Mouse (Mus musculus) heart, embryonic 11.5 days (tissue): ENCODE results near the gene Smarca1. TPM values are rescaled to one million over a fixed set of nuclear protein-coding genes. Genes with fewer than 3 reads are reported as not detected.

Source experiments
- ATAC-seq: fragments of 200-750 bp; cut with Nextera tagmentation; replicated peaks from 2 replicates; pipeline ENCODE4 v1.8.0; 2017; ENCODE audit warnings: moderate library complexity; ENCODE audit not compliant: insufficient number of reproducible peaks, low FRiP score, low TSS enrichment
- H3K27ac ChIP-seq: fragments of 300-500 bp; sonication (generic); 2 replicates; pipeline ENCODE4 v1.5.1; 2014; ENCODE audit warnings: mild to moderate bottlenecking, low read depth, low read length
- H3K27me3 ChIP-seq: fragments of 300-500 bp; sonication (generic); 2 replicates; pipeline ENCODE4 v1.6.1; 2014; ENCODE audit warnings: mild to moderate bottlenecking, low read length, mixed read lengths; ENCODE audit not compliant: control insufficient read depth, insufficient read depth
- H3K36me3 ChIP-seq: fragments of 300-500 bp; sonication (generic); 2 replicates; pipeline ENCODE4 v1.6.1; 2014; ENCODE audit warnings: mild to moderate bottlenecking, low read length, moderate library complexity, mixed read lengths; ENCODE audit not compliant: control insufficient read depth, insufficient read depth
- H3K4me1 ChIP-seq: fragments of 300-500 bp; sonication (generic); 2 replicates; pipeline ENCODE4 v1.6.1; 2014; ENCODE audit warnings: low read length; ENCODE audit not compliant: control insufficient read depth, insufficient read depth
- H3K4me2 ChIP-seq: fragments of 300-500 bp; sonication (generic); 2 replicates; pipeline ENCODE4 v1.6.1; 2014; ENCODE audit warnings: mild to moderate bottlenecking, moderate library complexity
- H3K4me3 ChIP-seq: fragments of 300-500 bp; sonication (generic); 2 replicates; pipeline ENCODE4 v1.5.1; 2014; ENCODE audit warnings: low read depth, low read length
- H3K9ac ChIP-seq: fragments of 300-500 bp; sonication (generic); 2 replicates; pipeline ENCODE4 v1.6.1; 2014; ENCODE audit warnings: mild to moderate bottlenecking, low read depth, low read length, moderate library complexity
- H3K9me3 ChIP-seq: fragments of 300-500 bp; sonication (generic); replicated peaks from 2 replicates; pipeline ENCODE4 v1.6.1; 2016; ENCODE audit warnings: low read length; ENCODE audit not compliant: control insufficient read depth
- WGBS: fragments of 180-500 bp; shearing (Covaris S2); extraction: QIAGEN DNeasy Blood & Tissue Kit; methylation state at CpG from one replicate; pipeline ENCODE4 v1.1.7; 2014; ENCODE audit not compliant: insufficient replicate concordance; 5-methylcytosine and 5-hydroxymethylcytosine counted together
- polyA plus RNA-seq: library from polyadenylated mRNA; unstranded; fragments of >200 nt; fragmentation: Nextera tagmentation; extraction: Ambion mirVana; gene quantifications from 2 replicates; pipeline ENCODE4 v1.2.1, GENCODE M21; 2014

The Smarca1 gene
- 26.2 and 28.8 TPM in 2 replicates for polyA plus RNA-seq

DNA sequence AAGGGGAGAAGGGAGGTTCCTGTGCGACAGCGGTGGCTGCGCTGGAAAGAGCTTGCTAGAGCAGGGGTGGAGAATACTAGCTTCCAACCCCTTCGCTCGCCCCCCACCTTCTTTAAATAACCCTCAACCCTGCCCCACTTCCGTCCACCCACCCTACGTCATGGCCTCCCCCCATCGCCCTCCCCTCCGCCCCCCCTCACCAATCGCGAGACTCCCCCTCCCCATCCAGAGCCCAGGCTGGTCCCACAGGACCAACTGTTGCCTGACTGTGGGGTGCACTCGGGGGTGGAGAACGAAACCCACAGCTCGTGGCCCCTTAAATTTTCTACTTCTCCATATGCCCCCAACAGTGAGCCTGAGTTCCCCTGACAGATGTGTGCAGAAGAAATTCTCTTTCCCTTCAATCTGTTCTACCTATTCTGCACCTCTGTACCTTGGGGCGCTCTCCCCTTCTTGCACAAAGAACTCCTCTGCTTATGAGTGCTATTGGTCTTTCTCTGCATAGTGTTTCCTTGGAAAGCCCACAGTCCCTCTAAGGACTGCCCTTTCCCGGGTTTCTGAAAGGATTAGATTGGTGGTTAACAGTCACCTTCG lies at the start of gene Smarca1:
Gene Smarca1, minus strand, starts transcription at position 544 of the 594 bp plus-strand sequence.
- Histone ChIP-seq H3K9ac (peak within 1 kb of the TSS; percentile 80), H3K4me2 (peak within 1 kb of the TSS; percentile 65), H3K27me3 (no peaks in the 10 kb centered on the region), H3K36me3 (no peaks in the 10 kb centered on the region), H3K9me3 (no peaks in the 10 kb centered on the region), H3K27ac (peak within 1 kb of the TSS; percentile 59), H3K4me3 (peak within 1 kb of the TSS; percentile 62), H3K4me1 (no peaks in the 10 kb centered on the region)
- ATAC-seq = peak; percentile 57
- 25% methylated on average over 17 of the region's 17 CpGs for WGBS

DNA sequence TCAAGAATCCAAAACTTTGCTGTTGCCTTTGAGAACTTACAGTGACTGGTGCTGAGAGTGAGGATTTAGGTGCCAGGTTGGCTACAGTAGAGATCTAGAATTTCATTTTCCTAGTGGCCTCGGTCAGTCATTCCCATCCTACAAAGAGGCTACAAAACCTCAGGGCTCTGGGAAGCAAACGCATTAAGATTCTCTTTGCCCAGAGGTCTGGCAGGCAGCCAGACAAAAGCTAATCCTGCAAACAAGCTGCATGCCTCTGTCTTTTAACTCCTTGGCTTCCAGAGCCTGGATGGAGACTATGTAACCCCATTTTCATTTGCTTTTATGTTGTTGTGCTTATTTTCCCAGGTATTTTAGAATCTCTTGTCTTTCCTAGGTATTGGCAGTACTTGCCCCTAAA lies 45.0 kb upstream of the Smarca1 start:
- no peaks in the 10 kb centered on the region for H3K4me1 ChIP-seq
- H3K9me3 ChIP-seq = no peaks in the 10 kb centered on the region
- H3K27ac ChIP-seq = no peak overlapping the region
- H3K4me3 ChIP-seq = no peak overlapping the region
- no peak overlapping the region for H3K4me2 ChIP-seq
- no peaks in the 10 kb centered on the region; the same call in 1 of the 2 replicates for H3K36me3 ChIP-seq
- WGBS = 22% methylated on average over 2 of the region's 2 CpGs
- no peaks in the 10 kb centered on the region for H3K27me3 ChIP-seq
- no peak overlapping the region for H3K9ac ChIP-seq
- no peak for ATAC-seq

DNA sequence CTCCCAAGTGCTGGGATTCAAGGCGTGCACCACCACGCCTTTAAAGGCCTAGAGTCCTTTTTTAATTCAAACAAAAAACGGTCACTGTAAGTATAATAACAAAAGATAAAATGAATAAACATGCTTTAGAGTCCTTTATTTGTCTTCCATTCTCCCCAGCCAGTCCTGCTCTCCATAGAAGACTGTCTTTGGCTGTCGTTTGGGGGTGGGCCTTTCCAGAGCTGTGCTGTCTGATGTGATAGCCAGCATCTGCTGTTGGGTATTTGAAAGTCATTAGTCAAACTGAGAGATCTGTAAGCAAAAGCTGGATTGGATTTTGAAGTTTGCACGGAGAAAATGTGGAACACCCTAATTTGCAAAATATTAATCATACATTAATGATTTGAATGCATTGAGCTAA lies 44.1 kb upstream of the Smarca1 start:
- Histone ChIP-seq H3K4me1 (no peaks in the 10 kb centered on the region), H3K27me3 (no peaks in the 10 kb centered on the region), H3K9ac (no peak overlapping the region), H3K27ac (no peak overlapping the region), H3K9me3 (no peaks in the 10 kb centered on the region), H3K4me2 (no peak overlapping the region), H3K36me3 (no peaks in the 10 kb centered on the region; the same call in 1 of the 2 replicates), H3K4me3 (no peak overlapping the region)
- WGBS = 67% methylated on average over 5 of the region's 5 CpGs
- no peak for ATAC-seq

DNA sequence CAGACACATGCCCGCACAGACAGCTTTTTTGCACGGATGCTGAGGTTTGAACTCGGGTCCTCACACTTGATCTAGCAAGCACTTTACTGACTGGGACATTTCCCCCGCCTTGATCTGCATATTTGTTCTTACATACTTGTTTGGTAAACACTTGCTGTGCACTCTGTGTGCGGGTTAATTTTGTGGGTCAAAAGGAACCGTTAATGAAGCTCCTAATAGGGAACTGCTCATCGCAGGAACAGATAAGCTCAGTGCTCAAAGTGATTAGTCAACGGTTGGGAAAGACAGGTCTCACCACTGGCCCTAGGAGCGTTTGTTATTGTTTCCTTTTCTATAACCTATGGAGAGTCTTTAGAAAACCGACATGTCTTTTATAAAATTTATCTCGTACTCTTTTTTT lies 41.6 kb upstream of the Smarca1 start:
- H3K27ac ChIP-seq = no peak overlapping the region
- H3K9ac ChIP-seq = no peak overlapping the region
- WGBS = 75% methylated on average over 11 of the region's 11 CpGs
- ATAC-seq = no peak
- H3K27me3 ChIP-seq = no peaks in the 10 kb centered on the region
- H3K9me3 ChIP-seq = no peaks in the 10 kb centered on the region
- no peaks in the 10 kb centered on the region; the same call in 1 of the 2 replicates for H3K36me3 ChIP-seq
- no peak overlapping the region for H3K4me3 ChIP-seq
- H3K4me2 ChIP-seq = no peak overlapping the region
- H3K4me1 ChIP-seq = no peaks in the 10 kb centered on the region

DNA sequence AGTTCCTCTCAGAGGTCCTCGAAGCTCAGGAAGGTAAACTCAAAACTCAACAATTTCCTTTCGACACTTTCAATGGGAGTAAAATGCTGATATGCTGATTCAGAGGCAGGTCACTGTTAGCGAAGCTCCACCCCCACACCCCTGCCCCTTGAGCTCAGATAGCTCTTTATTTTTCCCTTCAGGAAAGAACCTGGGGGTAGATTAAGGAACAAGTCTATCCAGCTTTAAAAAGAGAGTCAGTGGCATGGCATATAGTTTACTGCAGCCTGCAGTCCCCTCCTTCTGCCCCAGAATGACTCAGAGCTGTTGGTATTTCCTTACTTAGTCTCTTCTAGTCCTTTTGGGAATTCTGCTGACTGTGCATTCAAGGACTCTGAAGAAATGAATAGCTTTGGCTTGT lies 37.7 kb upstream of the Smarca1 start:
- no peaks in the 10 kb centered on the region for H3K36me3 ChIP-seq
- 56% methylated on average over 3 of the region's 3 CpGs for WGBS
- no peak overlapping the region for H3K27ac ChIP-seq
- H3K9me3 ChIP-seq = no peaks in the 10 kb centered on the region
- H3K4me2 ChIP-seq = no peak overlapping the region
- no peak for ATAC-seq
- H3K9ac ChIP-seq = no peak overlapping the region
- no peaks in the 10 kb centered on the region for H3K27me3 ChIP-seq
- no peaks in the 10 kb centered on the region for H3K4me1 ChIP-seq
- no peak overlapping the region for H3K4me3 ChIP-seq

DNA sequence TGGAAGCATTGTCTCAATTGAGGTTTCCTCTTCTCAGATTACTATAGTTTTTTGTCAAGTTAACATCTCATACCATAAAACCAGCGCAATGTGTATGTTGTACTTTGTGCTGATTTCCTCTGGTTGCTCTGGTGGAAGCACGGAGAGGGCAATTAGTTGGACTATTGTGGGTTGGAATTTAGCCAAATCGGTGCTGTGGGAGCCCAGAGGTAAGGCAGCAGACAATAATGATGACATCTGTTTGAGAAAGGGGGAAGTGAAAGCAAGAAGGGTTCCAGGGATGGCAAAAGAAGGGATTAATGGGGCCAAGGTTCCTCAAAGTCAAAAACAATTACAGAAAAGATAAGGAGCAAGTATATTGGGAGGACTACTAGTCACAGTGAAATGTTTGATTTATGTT lies 35.2 kb upstream of the Smarca1 start:
- no peak overlapping the region for H3K4me2 ChIP-seq
- no peaks in the 10 kb centered on the region for H3K9me3 ChIP-seq
- 81% methylated on average over 3 of the region's 3 CpGs for WGBS
- no peak overlapping the region for H3K4me3 ChIP-seq
- H3K36me3 ChIP-seq = no peaks in the 10 kb centered on the region
- no peak for ATAC-seq
- H3K27me3 ChIP-seq = no peaks in the 10 kb centered on the region
- H3K4me1 ChIP-seq = no peaks in the 10 kb centered on the region
- no peak overlapping the region for H3K9ac ChIP-seq
- H3K27ac ChIP-seq = no peak overlapping the region

DNA sequence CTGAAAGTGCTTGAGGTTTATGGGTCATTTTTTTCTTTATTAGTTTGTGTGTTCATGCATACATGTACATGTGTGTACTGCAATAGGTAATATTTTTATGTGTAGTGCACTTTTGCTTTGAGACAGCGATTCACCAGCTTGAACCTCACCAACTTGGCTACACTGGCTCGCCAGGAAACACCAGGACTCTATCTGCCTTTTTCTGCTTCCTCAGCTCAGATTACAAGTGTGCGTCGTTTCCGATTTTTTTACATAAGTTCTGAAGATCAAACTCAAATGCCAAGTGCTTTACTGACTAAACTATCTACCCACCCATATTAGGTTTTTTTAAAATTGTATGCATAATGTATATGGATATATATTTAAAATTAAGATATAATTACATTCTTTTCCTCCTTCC lies 27.8 kb upstream of the Smarca1 start:
- Histone ChIP-seq H3K27ac (no peak overlapping the region), H3K9me3 (no peaks in the 10 kb centered on the region), H3K36me3 (no peaks in the 10 kb centered on the region), H3K4me1 (no peaks in the 10 kb centered on the region), H3K9ac (no peak overlapping the region), H3K4me3 (no peak overlapping the region), H3K4me2 (no peak overlapping the region), H3K27me3 (no peaks in the 10 kb centered on the region)
- no peak for ATAC-seq
- 72% methylated on average over 5 of the region's 5 CpGs for WGBS

DNA sequence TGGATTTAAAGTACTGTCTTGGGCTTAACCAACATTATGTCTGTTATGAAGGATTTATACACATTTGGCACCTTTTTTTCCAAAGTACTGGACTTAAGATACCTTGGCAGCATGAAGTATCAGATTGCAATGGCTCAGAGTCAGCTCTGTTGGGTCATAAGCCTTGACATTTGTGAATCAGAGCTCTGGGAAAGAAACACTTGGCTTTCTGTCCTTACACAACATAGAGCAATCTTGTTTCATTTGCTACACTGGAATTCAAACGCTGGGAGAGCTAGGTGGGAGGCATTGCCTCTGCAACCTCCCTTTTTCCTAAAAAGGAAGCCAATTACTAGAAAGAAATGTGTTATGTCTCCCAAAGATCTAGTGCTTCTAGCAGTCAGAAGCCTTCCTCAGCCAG lies 24.1 kb upstream of the Smarca1 start:
- ATAC-seq = no peak
- no peaks in the 10 kb centered on the region for H3K9me3 ChIP-seq
- H3K36me3 ChIP-seq = no peaks in the 10 kb centered on the region
- H3K27me3 ChIP-seq = no peaks in the 10 kb centered on the region
- no peak overlapping the region for H3K4me2 ChIP-seq
- H3K4me3 ChIP-seq = no peak overlapping the region
- H3K27ac ChIP-seq = no peak overlapping the region
- no peaks in the 10 kb centered on the region for H3K4me1 ChIP-seq
- no peak overlapping the region for H3K9ac ChIP-seq
- 52% methylated on average over 1 of the region's 1 CpGs for WGBS

GRCm38 (mm10) chrX:47913543-47913938 lies 20.8 kb upstream of the Smarca1 start:
- no peak overlapping the region for H3K27ac ChIP-seq
- no peaks in the 10 kb centered on the region for H3K9me3 ChIP-seq
- H3K9ac ChIP-seq = no peak overlapping the region
- 81% methylated on average over 7 of the region's 7 CpGs for WGBS
- H3K4me2 ChIP-seq = no peak overlapping the region; the same call in 1 of the 2 replicates
- no peak for ATAC-seq
- H3K27me3 ChIP-seq = no peaks in the 10 kb centered on the region
- no peaks in the 10 kb centered on the region for H3K36me3 ChIP-seq
- H3K4me1 ChIP-seq = no peaks in the 10 kb centered on the region
- H3K4me3 ChIP-seq = no peak overlapping the region
